Mouse (Mus musculus) embryonic facial prominence, embryonic 11.5 days (tissue): ENCODE measurements at regions not wholly inside any gene's neighbourhood (a gene's known extent, or its start where the extent isn't known, plus 50 kb on each side); places are given as distances from the start of the nearest gene placed in this dataset.

ENCODE experiments used
- ATAC-seq: fragments of 200-750 bp; cut with Nextera tagmentation; replicated peaks from 2 replicates; pipeline ENCODE4 v1.8.0; 2017; ENCODE audit warnings: low read depth; ENCODE audit not compliant: insufficient number of reproducible peaks, low FRiP score, low TSS enrichment
- DNase-seq: peaks from one replicate; pipeline ENCODE4 v3.0.0-alpha.2; 2015; ENCODE audit warnings: low spot score
- H3K27ac ChIP-seq: fragments of 300-500 bp; sonication (generic); replicated peaks from 2 replicates; pipeline ENCODE4 v1.5.1; 2014; ENCODE audit warnings: mild to moderate bottlenecking, low read depth, low read length, control low read depth
- H3K27me3 ChIP-seq: fragments of 300-500 bp; sonication (generic); 2 replicates; pipeline ENCODE4 v1.6.1; 2014; ENCODE audit warnings: mild to moderate bottlenecking, low read length, moderate library complexity, mixed read lengths; ENCODE audit not compliant: control insufficient read depth, insufficient read depth
- H3K36me3 ChIP-seq: fragments of 300-500 bp; sonication (generic); replicated peaks from 2 replicates; pipeline ENCODE4 v1.6.1; 2014; ENCODE audit warnings: low read depth, mild to moderate bottlenecking, low read length, moderate library complexity, mixed read lengths; ENCODE audit not compliant: control insufficient read depth, insufficient read depth
- H3K4me1 ChIP-seq: fragments of 300-500 bp; sonication (generic); 2 replicates; pipeline ENCODE4 v1.6.1; 2014; ENCODE audit warnings: low read length, mixed read lengths; ENCODE audit not compliant: control insufficient read depth, insufficient read depth
- H3K4me2 ChIP-seq: fragments of 300-500 bp; sonication (generic); 2 replicates; pipeline ENCODE4 v1.6.1; 2014; ENCODE audit warnings: low read depth, mild to moderate bottlenecking, control low read depth, low read length, moderate library complexity
- H3K4me3 ChIP-seq: fragments of 300-500 bp; sonication (generic); 2 replicates; pipeline ENCODE4 v1.5.1; 2014; ENCODE audit warnings: low read depth, low read length, control low read depth
- H3K9ac ChIP-seq: fragments of 300-500 bp; sonication (generic); replicated peaks from 2 replicates; pipeline ENCODE4 v1.6.1; 2014; ENCODE audit warnings: mild to moderate bottlenecking, control low read depth, low read length
- H3K9me3 ChIP-seq: fragments of 300-500 bp; sonication (generic); replicated peaks from 2 replicates; pipeline ENCODE4 v1.6.1; 2016; ENCODE audit warnings: mild to moderate bottlenecking, low read length, inconsistent platforms, mixed read lengths; ENCODE audit not compliant: control insufficient read depth
- WGBS: fragments of 180-500 bp; shearing (Covaris S2); extraction: QIAGEN DNeasy Blood & Tissue Kit; methylation state at CpG from one replicate; pipeline ENCODE4 v1.1.7; 2014; 5-methylcytosine and 5-hydroxymethylcytosine counted together

DNA sequence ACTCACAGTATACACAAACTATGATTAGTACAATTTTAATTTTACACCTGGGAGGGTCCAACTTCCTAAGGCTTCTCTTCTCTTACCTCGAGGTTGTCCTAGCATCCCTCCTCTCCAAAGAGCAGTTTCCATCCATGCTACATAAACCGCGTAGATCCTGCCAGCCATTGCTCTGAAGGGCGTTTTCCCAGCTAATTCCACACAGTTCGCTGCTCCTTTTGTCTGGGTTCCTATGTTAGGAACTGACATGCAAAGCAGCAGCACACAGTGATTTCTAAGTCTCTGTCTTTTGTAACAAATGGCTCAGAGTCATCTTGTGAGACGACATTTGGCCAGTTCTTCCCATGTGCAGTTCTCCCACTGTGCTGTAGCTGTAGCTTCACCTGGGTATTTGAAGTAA is 80.7 kb upstream of the Hhip start:
- no peak for ATAC-seq

DNA sequence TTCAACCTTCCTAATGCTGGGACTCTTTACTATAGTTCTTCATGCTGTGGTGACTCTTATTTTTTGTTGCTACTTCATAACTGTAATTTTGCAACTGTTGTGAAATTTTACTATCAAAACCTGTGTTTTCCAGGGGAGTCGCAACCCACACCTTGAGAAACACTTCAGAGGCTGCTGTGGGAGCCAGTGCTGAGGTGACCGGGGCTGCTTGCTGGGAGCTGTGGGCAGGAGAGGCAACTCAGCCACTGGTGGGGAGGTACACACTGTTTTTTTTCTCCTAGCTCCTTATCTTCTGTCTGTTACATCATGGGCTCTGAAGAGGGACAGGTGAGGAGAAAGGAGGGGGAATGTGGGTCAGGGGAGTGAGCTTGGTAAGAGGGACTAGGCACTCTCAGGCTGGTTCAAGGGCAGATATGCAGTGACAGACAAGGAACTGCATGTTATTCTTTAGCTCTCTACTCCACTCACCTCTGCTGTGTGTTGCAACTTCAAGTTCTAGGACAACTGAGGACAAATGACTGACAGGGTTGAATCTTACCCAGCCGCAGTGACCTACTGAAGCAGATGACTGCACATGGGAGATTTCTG is 62.7 kb upstream of the Hhip start:
- Histone ChIP-seq H3K27me3 (no peaks in the 10 kb centered on the region), H3K4me3 (no peak overlapping the region), H3K9ac (no peak overlapping the region), H3K4me1 (no peaks in the 10 kb centered on the region), H3K27ac (no peak overlapping the region), H3K9me3 (no peaks in the 10 kb centered on the region), H3K36me3 (no peaks in the 10 kb centered on the region), H3K4me2 (no peak overlapping the region)
- no peak for DNase-seq
- no peak for ATAC-seq
- WGBS = 85% methylated on average over 3 of the region's 3 CpGs

More for the DNA sequence above, 80.7 kb upstream of the Hhip start:
- no peak overlapping the region for H3K4me3 ChIP-seq
- no peak overlapping the region for H3K27ac ChIP-seq
- DNase-seq = no peak
- no peaks in the 10 kb centered on the region for H3K36me3 ChIP-seq
- H3K27me3 ChIP-seq = no peaks in the 10 kb centered on the region
- H3K4me1 ChIP-seq = no peaks in the 10 kb centered on the region
- no peaks in the 10 kb centered on the region for H3K9me3 ChIP-seq
- no peak overlapping the region for H3K4me2 ChIP-seq
- WGBS = 78% methylated on average over 6 of the region's 6 CpGs
- H3K9ac ChIP-seq = no peak overlapping the region

DNA sequence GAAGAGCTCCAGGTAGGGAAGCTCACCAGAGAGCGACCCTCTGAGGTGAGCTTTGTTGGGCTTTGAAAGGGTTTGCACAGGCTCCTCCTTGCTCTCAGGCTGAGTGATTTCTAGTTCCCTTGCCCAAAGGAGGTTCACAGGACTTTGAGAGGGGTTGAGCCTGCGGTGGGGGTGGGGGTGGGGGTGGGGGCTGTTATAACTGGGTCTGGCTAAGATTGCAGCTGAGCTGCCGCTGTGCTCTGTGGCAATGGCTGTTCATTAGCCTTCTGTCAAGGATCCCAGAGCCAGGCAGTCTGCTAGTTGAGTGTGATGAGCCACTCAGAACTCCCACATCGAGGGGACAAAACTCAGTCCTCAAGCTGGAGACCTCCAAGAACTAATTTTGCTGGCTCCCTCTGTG is 59.5 kb upstream of the Hhip start:
- no peak for ATAC-seq
- Histone ChIP-seq H3K9me3 (no peaks in the 10 kb centered on the region), H3K36me3 (no peaks in the 10 kb centered on the region), H3K27me3 (no peaks in the 10 kb centered on the region), H3K4me3 (no peak overlapping the region), H3K9ac (no peak overlapping the region), H3K27ac (no peak overlapping the region), H3K4me1 (no peaks in the 10 kb centered on the region), H3K4me2 (no peak overlapping the region)
- no peak for DNase-seq
- 49% methylated on average over 4 of the region's 4 CpGs for WGBS
